Mouse (Mus musculus) ES-E14 (cell line): Measurements from ENCODE around the gene Plce1.

Source experiments
- HCFC1 ChIP-seq: IDR thresholded peaks from 2 replicates; pipeline ENCODE4 v1.6.1; 2012; ENCODE audit warnings: low read length, inconsistent platforms, borderline replicate concordance; ENCODE audit not compliant: insufficient read depth
- MAFK ChIP-seq: IDR thresholded peaks from 2 replicates; pipeline ENCODE4 v1.6.1; 2014; ENCODE audit warnings: mild to moderate bottlenecking, low read depth, low read length, inconsistent platforms; ENCODE audit not compliant: insufficient read depth
- ZC3H11A ChIP-seq: IDR thresholded peaks from 2 replicates; pipeline ENCODE4 v1.6.1; 2012; ENCODE audit warnings: low read depth, mild to moderate bottlenecking, inconsistent platforms, low read length, borderline replicate concordance
- ZNF384 ChIP-seq: IDR thresholded peaks from 2 replicates; pipeline ENCODE4 v1.6.1; 2012; ENCODE audit warnings: low read depth, low read length, inconsistent platforms

DNA sequence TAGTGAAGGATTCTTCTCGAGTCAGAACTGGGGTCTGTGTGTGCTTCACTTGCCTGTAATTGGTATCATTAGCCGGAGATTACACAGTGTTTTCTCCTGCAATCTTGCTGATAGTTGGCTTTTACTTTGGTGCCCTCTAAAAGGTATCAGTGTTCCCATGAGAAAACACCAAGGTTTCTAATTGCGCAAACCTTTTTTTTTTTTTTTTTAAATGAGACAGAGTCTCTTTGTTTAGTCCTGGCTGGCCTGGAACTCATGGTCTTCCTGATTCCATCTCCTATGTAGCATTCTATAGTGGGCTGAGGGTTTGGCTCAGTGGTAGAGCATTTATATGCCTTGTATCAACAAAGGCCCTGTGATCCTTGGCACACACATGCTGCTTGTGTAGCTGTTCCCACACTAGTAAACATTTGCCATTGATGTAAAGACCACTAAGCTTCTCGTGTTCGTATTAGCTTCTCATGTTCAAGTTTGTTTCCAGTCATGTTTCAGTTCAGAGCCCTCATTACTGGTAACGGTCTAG, 265.6 kb downstream of the Plce1 start:
- no peak for TF ChIP-seq MAFK
- no peak for TF ChIP-seq ZC3H11A
- no peak for TF ChIP-seq HCFC1
- no peak for TF ChIP-seq ZNF384
